Mouse (Mus musculus) liver, embryonic 14.5 days (tissue): ENCODE measurements around the gene Ampd3.

Experiments
- CTCF ChIP-seq: IDR thresholded peaks from 2 replicates; pipeline ENCODE4 v1.5.1; 2016; ENCODE audit warnings: antibody characterized with exemption, low read depth, control low read depth
- EP300 ChIP-seq: IDR thresholded peaks from 2 replicates; pipeline ENCODE4 v1.6.1; 2016; ENCODE audit warnings: antibody characterized with exemption, low read depth

GRCm38 (mm10) chr7:110777146-110778001 lies 9.4 kb downstream of the Ampd3 start:
- TF ChIP-seq EP300 (no peak), CTCF (no peak)
